Mouse (Mus musculus) lung, postnatal 36 days (tissue): ENCODE measurements around the gene Setd6.

Experiments used
- DNase-seq: peaks from one replicate; pipeline ENCODE4 v3.0.0; 2022; ENCODE audit warnings: mixed read lengths

Gene Setd6

DNA sequence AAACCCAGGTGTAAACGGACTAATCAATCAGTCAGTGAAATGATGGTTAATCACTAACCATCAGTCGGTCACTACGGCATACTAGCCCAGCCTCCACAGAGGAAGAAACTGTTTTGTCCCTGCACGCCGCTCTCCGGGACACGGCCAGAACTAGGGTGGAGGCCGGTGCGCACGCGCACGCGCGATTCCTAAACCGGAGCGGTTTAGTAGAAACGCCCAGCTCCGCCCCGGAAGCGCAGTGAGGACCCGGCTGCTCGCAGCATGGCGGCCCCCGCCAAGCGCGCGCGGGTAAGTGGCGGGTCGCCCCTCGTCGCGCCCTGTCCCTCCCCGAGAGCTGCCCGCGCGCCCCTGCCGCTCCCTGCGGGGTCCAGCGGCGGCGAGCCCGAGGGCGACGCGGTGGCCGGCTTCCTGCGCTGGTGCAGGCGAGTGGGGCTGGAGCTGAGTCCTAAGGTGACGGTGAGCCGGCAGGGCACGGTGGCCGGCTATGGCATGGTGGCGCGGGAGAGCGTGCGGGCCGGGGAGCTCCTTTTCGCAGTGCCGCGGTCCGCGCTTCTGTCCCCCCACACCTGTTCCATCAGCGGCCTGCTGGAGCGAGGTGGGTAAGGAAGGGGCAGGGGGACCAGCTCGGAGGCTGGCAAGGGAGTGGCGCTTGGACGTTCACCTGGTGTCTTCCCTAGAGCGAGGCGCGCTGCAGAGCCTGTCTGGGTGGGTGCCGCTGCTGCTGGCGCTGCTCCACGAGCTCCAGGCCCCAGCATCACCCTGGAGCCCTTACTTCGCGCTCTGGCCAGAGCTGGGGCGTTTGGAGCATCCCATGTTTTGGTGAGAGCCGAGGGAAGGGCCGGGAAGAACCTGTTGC, at the start of gene Setd6:
Gene Setd6 (plus strand): TSS at position 206 of the 856 bp plus-strand sequence.
- peak; percentile 90 for DNase-seq

DNA sequence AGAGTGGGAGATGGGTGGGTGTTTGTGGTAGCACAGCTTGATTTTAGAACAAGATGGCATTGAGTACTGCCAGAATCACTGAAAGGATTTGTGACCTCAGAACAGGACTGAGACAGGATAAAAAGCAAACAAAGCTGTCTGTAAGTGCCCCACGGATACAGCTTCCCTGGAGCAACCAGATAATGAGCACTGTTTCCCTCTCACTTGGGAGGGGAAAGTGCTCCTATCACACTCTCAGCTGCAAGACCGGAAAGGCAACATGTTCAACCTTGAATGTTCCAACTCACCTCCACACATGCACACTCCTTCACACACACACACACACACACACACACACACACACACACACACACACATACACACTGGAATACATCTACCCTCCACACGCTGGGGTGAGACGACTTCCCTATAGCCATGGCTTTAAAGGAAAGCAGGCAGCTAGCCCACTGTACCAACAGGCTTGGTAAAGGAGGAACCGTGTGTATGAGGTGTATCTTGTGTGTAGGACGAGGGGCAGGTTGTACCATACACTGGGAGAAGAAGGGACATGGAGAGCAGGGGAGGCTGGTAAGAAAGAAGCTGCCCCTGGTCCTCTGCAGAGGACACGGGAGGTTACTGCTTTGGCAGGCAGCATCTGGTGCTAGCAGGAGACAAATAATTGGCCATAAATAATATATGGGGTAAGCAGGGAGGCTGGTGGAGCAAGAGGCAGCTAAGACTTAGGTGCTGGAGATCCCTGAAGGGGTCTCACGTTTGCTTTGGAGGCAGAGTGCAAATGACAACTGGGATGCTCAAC, 47.3 kb upstream of the Setd6 start:
- no peak for DNase-seq

DNA sequence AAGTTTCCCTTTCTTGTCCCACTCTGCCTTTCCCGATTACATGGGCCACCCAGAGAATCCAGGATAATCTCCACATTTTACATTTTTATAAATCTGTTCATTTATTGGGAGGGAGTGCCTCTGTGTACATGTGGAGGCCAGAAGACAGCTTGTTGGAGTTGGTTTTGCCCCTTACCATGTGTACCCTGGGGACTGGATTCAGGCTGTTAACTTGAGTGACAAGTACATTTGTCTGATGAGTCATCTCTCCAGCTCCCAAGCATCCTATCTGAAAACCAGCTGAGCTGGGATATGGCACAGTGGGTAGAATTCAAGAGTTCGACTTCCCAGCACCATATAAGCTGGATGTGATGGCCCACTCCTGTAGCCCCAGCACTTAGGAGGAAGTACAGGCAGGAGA, 45.7 kb upstream of the Setd6 start:
- DNase-seq = no peak

DNA sequence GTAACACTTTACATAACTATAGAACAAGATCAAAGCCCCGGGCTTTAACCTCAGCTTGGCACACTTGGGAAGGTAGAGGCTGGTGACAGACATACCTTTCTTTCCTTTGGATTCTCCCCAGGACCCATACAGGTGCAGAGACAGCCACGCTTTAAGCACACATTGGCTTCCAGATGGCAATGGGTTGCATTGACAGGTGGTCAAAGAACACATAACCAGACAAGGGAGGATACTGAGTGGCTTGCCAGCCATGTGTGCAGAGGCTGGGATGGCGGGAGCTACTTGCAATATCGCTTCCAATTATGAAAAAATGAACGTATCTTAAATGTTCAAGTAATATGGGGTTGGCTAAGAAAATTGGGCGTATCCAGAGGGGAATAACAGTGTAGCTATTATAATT, 43.8 kb upstream of the Setd6 start:
- no peak for DNase-seq

DNA sequence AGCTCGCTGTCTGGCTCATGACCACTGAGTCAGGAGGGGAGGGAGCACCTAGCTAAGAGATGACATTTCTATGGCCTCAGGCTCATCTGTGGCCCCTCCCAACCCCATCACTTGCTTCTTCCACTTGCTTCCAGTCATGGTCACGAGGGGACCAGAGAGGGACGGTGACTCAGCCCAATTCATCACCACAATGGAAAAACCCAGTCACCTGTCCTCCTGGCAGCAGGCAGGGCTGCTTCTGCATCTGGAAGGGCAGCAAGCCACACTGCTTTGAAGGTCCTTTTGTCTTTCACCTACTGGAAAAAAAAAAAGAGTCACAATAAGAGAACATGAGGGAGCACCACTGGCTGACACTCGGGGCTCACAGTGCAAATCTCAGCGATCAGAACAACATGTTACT, 42.9 kb upstream of the Setd6 start:
- DNase-seq = no peak

DNA sequence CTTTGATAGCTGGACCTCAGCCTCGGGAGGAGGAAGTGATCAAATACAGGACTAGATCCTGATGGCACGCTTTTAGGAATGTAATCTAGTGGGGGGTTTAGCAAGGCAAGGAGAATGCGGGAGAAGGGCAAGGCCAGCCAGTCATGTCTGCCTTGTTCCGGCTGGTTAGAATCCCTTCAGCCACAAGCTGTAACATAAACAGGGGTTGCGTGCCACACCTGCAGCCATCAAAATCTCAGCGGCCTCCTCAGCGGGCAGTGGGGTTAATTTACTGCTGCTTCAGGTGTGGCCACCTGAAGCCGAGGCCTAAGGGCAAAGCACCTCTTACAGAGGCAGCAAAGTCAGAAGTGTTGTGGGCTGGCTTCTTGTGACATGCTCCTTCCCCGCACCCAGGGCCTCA, 39.0 kb upstream of the Setd6 start, which contains the start of gene Ndrg4:
Gene Ndrg4 (plus strand): TSS at position 350 of the 400 bp plus-strand sequence.
- DNase-seq = no peak

DNA sequence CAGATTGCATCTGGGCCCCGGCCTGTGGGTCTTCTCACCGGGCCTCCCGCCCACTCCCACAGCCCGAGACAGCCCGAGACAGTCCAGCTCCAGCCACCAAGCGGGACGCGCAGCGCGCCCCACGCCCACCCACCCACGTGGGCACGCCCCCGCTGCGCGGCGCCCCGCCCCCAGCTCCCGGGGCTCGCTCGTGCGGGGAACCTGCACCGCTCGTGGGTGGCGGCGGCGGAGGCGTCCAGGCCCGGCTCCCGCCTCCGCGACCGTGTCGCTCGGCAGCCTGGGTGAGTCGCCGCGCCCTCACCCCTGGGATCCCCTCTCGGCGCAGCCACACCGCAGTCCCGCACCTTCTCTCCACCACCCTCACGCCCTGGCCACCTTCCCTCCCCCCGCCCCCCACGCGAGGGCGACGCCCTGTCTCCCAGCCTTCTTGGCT, 38.1 kb upstream of the Setd6 start:
- no peak for DNase-seq

DNA sequence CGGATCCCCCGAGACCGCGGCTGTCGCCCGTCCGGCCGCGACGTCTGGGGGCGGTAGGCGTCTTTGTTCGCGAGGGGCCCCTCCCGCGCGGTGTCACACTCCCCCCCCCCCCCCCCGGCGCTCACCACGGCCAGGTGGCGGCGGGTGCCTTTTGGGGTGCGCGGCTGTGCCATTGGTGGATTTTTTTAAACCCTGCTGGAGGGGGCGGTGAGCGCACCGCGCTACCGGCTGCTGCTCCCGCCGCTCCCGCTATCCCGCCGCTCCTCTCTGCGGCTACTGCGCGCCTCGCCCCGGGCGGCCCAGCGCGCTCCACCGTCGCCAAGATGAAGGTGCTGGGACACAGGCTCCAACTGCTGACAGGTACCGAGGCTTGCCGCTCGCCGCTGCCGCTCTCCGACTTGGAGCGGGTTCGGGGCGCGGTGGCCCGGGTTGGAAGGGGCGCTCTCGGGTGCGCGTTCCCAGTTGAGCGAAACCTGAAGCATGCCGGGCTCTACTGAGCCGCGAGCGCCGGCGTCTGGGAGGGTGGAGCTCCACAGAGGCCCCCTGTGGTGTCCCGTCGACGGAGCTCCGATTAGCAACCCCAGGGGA, 37.6 kb upstream of the Setd6 start:
- DNase-seq = no peak

DNA sequence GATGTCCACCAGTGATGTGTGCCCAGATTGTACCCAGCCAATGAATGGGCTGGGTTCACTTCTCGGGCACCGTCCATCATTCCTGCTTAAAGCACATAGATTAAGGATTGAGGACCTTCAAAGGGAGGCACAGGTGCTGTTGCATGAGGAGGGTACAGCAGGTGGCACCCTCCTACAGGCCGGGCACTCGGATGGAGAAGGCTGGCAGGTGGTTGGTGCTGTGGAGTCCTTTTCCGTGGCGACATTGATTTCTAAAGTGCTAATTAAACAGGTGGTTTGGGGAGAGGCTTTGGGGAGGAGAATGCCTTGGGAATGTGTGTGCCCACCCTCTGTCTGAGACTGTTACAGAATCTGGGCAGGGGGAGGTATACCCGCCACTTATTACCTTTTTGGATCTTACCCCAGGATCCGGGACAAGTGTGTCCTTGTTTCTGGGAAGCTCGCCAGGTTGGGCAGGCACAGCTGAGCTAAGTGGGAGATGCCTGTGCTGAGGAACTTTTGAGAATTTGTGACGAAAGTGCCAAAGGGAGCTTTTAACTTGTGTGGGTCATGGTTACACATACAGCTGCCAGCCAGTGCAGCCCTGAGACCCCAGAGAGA, 27.5 kb upstream of the Setd6 start:
- peak; percentile 65 for DNase-seq

DNA sequence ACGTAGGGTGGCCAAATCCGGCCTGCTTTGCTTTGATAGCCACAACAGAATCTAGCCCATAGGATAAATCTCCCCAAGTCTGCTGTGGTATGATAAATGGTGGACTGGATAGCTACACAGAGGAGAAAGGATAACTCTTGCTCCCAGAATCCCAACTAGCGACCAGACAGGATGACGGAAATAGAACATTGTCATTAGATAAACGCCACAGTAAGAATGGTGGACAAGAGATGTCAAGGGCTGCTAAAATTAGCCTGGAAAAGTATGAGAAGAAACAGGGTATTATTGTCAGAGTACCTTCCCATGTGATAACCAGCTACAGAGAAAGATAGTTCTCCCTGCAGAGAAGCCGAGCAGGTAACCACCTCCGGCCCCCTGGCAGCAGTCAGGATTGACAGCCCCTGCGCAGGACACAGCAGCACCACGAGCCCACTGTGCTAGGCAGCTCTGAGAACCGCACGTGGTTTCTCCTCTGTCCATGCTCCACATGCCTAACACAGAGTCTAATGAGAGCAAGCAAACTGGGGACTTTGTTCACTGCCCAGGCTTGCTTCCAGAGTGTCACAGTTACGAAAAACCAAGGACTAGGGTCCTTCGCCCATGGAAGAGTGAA, 24.6 kb upstream of the Setd6 start:
- DNase-seq = no peak

DNA sequence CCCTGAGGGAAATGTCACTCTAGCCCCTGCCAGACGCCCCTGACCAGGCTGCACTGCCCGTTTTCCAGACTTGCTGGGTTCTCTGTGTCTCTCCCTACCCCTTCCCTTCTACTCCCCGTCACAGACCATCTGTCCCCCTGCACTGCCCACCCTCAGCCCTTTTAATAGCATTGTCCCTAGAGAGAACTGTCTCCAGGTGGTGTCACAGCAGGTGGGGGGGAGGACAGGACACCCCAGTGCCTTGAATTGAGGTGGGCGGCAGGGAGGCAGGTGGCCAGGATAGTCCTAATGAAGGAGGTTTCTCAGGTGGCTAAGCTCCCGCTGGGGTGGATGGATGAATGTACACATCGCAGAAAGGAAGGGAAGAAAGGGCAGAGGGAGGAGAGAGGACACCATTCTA, 21.1 kb upstream of the Setd6 start:
- DNase-seq = no peak

DNA sequence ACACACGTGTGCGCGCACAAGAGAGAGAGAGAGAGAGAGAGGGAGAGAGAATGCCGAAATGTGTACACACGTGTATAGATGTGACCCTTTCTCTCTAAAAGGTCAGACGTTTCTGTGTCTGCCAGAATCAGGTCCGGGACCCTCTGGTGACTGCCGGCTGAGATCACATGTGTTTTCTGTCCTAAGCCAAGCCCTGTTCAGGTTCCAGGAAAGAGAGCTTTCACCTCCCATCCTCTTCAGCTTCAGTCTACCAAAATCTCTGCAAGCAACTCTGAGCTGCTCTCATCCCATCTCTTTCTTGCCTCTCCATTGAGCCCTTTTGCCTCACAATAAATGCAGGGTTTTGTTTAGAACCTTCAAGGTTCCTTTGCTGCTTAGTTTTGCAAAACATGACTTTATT, 19.0 kb upstream of the Setd6 start:
- DNase-seq = no peak

DNA sequence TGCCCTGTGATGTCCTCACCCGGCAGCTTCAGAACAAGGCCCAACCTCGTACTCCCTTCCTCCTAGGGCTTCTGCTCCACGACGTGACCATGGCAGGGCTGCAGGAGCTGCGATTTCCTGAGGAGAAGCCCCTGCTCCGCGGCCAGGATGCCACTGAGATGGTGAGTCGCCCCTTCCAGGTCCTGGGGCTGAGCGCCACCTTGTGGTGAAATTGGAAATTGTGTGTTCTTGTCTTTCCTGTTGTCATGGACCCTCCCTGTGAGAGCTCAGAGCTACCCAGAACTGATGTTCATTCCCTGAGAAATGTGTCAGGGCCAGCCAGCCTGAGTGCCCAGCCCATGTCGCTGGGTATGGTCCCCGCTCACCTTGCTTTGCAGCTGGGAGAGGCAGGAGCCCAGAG, 18.6 kb upstream of the Setd6 start:
- DNase-seq = peak; percentile 81

DNA sequence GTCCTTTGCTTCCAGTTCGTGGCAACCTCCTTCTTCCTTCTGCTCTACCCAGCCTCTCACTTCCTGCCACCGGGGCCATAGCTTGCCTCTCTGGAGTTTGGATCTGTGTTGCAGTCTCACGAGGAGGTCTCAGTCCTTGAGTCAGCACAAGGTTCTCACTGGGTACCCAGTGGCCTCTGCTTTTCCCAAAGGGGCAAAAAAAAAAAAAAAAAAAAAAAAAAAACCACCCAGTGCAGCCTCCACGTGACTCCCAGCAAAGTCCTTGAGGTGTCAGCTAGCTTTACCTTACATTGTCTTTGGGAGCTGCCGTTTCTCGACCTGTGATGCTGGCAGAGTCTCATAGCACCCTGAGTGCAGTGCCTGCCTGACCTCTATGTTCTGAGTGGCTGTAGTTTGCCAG, 17.5 kb upstream of the Setd6 start:
- no peak for DNase-seq

DNA sequence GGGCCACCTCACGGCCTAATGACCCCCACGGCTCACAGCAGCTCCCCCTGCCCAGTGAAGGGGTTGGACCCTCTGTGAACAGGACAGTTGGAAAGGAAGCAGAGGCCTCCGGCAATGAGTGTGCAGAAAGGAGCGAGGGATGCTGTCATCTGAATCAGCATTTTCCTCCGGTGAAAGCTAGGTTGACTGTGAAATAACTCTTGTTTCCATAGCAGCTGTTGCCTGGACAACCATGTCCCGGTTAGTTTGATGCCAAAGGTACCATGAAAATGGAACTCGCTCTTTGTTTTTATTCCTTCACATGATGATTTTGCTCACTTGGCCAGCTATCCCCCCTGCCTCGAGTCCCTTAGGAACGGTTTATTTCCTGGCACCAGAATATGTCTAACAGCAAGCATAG, 15.4 kb upstream of the Setd6 start:
- no peak for DNase-seq

DNA sequence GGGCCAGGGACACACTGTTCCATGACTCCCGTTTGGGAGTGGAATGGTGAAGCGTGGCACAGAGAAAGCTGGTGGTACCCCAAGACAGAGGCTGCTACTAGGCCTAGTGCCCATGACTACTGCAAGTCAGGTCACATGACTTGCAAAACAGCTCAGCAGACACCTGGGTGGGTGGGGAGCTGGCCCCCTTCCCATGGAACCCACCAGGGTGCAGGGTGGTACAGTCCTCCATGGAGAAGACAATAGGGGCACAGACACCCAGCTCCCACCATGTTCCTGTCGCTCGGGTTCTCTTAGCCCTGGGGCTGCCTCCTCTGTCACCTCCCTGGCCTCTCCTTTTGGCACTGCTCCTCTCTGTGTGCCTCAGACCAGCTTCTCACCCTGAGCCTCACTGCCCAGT, 13.9 kb upstream of the Setd6 start:
- DNase-seq = no peak

DNA sequence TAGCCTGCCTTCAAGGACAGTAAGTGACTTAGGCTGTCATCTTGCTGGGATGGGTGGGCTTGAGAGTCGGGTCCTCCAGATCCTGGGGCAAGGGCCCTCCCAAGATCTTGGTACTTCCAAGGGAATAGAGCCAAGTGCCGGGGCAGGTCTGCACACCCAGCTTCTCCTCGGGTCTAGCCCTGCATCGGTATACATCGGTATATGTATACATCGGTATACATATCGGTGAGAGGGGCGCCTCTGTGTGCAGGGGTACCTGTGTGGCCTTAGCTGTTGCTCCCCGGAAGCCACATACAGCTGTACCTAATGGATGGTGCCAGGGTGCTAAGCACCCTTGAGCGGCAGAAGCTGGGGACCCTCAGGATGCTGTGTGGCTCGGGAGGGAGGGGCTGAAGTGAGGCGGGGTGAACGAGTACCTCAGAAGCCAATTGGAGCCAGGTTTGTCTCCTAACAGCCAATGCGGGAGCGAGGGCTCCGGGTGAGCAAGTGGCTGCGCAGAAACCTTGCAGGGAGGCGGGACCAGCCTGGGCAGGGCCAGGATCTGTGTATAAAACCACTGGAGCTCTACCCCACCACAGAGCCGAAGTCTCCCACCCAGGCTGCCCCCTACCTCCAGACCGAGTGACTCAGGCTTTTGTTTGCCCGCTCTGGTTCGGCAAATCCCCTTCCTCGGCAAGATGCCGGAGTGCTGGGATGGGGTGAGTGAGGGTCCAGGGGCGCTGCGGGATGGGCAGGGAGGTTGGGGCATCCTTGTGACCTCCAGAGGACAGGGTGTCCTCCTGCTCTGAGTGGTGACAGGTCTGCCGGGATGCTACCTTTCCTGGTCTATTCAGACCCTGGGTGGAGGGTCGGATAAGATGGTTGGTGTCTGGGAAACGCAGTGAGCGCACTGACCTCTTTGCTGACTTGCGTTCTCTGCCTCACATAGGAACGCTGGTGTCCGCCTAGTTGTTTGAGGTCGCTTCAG, 12.9 kb upstream of the Setd6 start:
- peak; percentile 75 for DNase-seq

DNA sequence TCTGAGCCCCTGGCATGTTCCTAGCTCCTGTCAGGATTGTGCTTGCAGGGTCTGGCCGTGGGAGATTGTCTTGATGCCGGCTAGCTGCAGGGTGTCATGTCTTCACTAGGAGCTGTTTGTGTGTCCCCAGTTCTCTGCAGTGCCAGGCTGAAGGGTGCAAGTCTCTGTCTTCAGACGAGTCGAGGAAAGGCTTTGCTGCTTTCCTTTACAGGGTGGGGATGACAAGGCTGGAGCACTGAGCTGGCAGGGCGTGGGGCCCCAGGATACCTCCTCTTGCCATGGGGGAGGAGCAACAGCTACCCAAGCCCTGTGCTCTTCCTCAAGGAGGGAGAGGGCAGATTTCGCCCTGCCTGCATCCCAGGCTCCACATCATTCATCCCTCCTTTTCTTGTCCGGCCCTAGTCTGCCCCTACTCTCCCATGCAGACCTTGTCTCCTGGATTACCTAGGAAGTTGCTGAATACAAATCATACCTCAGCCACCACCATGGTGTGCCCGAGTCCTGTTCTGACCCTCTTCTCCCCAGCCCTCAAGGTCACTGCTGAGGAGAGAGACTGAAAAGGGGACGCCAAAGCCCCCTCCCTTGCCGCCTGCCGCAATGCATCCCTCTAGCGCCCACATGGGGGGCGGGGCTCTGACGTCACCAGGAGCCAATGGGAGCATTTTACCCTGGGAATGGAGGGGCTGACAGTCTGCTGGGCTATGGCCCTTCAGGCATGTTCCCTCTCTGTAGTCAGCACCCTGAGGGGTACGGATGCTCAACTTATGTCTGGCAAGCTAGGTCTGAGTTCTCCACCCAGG, 12.0 kb upstream of the Setd6 start:
- no peak for DNase-seq

DNA sequence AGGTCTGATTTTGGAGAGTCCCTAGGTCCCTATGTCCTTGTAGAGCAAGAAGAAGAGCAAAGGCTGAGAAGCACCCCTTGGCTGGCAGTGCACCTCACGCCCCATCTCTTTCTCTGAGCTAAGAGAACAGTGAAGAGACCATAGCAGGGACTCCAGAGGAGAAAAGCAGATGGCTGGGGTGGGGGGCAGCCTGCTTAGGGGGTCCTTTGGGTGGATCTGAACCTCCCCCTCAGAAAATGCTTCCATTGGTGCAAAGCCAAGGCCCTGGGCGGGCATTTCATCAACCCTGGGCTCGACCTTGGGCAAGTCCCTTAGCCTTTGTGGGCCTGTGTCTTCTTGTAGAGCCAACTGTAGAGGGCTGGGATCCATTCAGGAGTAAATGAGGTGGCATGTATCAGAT, 11.1 kb upstream of the Setd6 start:
- no peak for DNase-seq

DNA sequence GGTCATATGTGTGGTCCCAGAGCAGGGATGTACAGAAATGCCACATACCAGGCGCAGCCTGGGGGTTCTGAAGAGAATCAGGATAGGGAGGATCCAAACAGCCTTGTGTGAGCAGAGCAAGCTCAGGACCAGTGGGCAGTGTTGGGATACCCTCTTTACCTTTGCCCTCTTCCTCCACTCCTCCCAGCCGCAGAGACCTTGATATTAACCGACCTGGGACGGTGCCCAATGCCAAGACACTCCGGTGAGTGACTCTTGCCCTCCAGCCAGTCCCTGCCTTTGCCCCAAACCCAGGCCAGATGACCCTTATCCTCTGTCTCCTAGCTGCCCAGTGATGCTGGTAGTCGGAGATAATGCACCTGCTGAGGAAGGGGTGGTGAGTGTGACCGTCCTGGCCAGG, 6.1 kb upstream of the Setd6 start:
- DNase-seq = no peak

DNA sequence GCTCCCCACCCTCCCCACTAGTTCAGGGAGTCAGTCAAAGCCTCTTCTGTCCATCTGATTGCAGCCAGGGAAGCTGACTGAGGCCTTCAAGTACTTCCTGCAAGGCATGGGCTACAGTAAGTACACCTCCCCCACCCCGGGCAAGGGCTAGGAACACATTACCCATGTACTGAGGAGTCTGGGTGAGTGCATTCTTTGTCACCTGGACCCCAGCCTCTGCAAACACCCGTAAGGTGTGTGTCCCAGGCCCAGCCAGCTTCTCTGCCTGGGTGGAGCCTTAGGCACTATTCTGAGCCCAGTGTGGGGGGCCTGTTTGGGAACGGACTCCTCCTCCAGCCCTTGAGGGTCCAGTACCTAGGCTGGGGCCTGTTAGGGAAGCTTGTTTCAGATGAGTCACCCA, 4.7 kb upstream of the Setd6 start:
- DNase-seq = no peak
